Mouse (Mus musculus) kidney, embryonic 16.5 days (tissue): ENCODE measurements at regions not wholly inside any gene's neighbourhood (a gene's known extent, or its start where the extent isn't known, plus 50 kb on each side); places are given as distances from the start of the nearest gene placed in this dataset.

ENCODE experiments used
- ATAC-seq: fragments of 200-750 bp; cut with Nextera tagmentation; 2 replicates; pipeline ENCODE4 v1.8.0; 2017; ENCODE audit warnings: moderate TSS enrichment; ENCODE audit not compliant: low FRiP score, low TSS enrichment
- H3K27ac ChIP-seq: fragments of 300-500 bp; sonication (generic); 2 replicates; pipeline ENCODE4 v1.5.1; 2014; ENCODE audit warnings: low read length
- H3K27me3 ChIP-seq: fragments of 300-500 bp; sonication (generic); 2 replicates; pipeline ENCODE4 v1.6.1; 2014; ENCODE audit warnings: low read length, control low read depth, mixed read lengths; ENCODE audit not compliant: insufficient read depth
- H3K36me3 ChIP-seq: fragments of 300-500 bp; sonication (generic); 2 replicates; pipeline ENCODE4 v1.6.1; 2014; ENCODE audit warnings: low read length, control low read depth, mixed read lengths; ENCODE audit not compliant: insufficient read depth
- H3K4me1 ChIP-seq: fragments of 300-500 bp; sonication (generic); 2 replicates; pipeline ENCODE4 v1.6.1; 2014; ENCODE audit warnings: low read length, control low read depth, mixed read lengths; ENCODE audit not compliant: insufficient read depth
- H3K4me2 ChIP-seq: fragments of 300-500 bp; sonication (generic); replicated peaks from 2 replicates; pipeline ENCODE4 v1.6.1; 2014; ENCODE audit warnings: low read depth, low read length
- H3K4me3 ChIP-seq: fragments of 300-500 bp; sonication (generic); 2 replicates; pipeline ENCODE4 v1.5.1; 2014; ENCODE audit warnings: mild to moderate bottlenecking, low read length
- H3K9ac ChIP-seq: fragments of 300-500 bp; sonication (generic); replicated peaks from 2 replicates; pipeline ENCODE4 v1.6.1; 2014; ENCODE audit warnings: low read length
- H3K9me3 ChIP-seq: fragments of 300-500 bp; sonication (generic); 2 replicates; pipeline ENCODE4 v1.6.1; 2016; ENCODE audit warnings: low read length, control low read depth
- WGBS: fragments of 180-500 bp; shearing (Covaris S2); extraction: QIAGEN DNeasy Blood & Tissue Kit; methylation state at CpG from one replicate; pipeline ENCODE4 v1.1.7; 2014; 5-methylcytosine and 5-hydroxymethylcytosine counted together

DNA sequence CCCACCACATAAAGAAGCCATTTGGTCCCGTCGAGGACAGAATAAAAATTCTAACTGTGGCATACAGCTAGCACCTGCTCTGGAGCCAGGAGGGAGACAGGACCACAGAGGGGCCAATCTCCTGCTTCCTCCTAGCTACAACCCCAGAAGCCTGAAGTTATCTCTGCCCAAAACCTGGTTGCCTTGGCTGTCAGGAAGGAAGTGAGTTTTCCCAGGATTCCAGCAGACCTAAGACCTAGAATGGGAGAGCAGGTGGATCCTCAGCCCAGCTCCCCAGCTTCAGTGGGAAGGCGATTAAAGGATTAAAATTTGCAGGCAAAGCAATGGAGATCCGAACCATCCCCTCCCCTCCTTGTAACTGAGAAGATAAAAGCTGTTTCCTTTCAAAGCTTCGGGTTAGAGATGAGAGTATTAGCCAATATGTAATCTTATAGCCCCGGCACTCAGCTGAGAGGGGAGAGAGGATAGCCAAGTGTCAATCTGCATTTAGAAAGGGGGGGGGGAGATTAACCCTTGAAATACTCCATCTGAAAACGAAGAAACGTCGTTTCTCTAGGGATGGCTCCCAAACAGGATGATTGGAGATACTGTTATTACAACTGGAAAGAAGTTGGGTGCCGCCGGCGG is 386.1 kb downstream of the Setd4 start:
- H3K27me3 ChIP-seq = peaks cover 15% of the 10 kb centered on the region; the same call in 1 of the 2 replicates

DNA sequence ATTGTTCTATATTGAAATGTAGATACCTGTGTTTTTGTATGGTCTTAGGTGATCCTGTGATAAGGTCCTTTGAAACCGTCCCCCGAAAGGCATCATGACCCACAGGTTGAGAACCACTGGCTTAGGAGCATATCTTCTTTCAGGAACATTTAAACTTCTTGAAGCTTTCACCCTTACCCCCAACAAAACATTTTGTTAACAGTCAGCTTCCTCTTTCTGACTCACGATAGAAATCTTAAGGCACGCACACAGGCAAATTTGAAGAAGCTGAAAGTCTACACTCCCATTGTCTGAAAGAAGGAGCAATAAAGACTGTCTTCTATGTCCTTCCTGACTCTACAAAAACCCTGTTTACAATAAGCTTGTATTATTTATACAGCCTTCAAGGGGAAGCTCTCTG is 388.2 kb downstream of the Setd4 start:
- Histone ChIP-seq H3K4me1 (peaks cover 7% of the 10 kb centered on the region; the same call in 1 of the 2 replicates), H3K4me3 (no peak overlapping the region), H3K9ac (no peak overlapping the region), H3K27ac (no peak overlapping the region), H3K36me3 (no peaks in the 10 kb centered on the region), H3K9me3 (no peaks in the 10 kb centered on the region), H3K27me3 (peaks cover 12% of the 10 kb centered on the region; the same call in 1 of the 2 replicates), H3K4me2 (no peak overlapping the region)
- WGBS = 78% methylated on average over 4 of the region's 4 CpGs
- no peak for ATAC-seq

More for the DNA sequence above, 386.1 kb downstream of the Setd4 start:
- Histone ChIP-seq H3K9ac (no peak overlapping the region), H3K4me1 (peaks cover 7% of the 10 kb centered on the region; the same call in 1 of the 2 replicates), H3K27ac (no peak overlapping the region), H3K4me2 (no peak overlapping the region), H3K4me3 (no peak overlapping the region), H3K36me3 (no peaks in the 10 kb centered on the region), H3K9me3 (no peaks in the 10 kb centered on the region)
- 27% methylated on average over 12 of the region's 12 CpGs for WGBS
- no peak for ATAC-seq

DNA sequence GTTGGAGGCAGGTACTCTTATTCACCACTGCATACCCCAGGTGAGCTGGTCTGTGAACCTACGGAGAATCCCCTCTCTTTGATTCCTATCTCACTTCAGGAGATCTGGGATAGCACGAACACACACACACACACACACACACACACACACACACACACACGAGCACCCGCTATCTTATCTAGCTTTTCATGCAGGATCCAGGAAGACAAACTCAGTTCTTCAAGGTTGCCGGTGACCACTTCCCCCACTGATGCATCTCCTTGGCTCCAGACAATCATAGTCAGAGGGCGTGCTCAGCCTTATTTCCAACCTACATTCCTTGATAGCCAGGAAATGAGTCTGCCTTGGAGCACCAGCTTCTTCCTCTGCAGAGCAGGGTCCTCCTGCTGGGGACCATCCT is 387.7 kb upstream of the Runx1 start:
- Histone ChIP-seq H3K4me3 (no peak overlapping the region), H3K4me2 (no peak overlapping the region), H3K4me1 (peaks cover 7% of the 10 kb centered on the region; the same call in 1 of the 2 replicates), H3K9me3 (no peaks in the 10 kb centered on the region), H3K27me3 (peaks cover 12% of the 10 kb centered on the region; the same call in 1 of the 2 replicates), H3K36me3 (no peaks in the 10 kb centered on the region), H3K9ac (no peak overlapping the region), H3K27ac (no peak overlapping the region)
- ATAC-seq = no peak
- 87% methylated on average over 6 of the region's 6 CpGs for WGBS

DNA sequence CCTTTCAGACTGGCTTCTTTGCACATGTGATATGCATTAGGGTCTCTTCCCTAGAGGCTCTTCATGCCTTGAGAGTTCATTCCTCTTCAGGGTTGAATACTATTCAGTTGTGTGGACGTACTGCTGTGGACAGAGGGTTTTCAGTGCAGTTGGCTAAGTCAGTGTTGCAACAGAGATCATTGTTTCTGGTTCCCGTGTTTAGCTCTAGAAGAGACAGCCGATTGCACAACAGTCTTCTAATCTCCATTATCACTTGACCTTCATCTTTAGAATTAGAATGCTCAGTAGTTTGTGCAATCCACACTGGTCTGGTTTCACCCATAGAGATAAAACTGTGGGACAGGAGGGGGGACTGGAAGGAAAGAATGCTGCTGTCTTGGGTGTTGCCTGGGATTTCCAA is 381.7 kb upstream of the Runx1 start:
- H3K4me2 ChIP-seq = no peak overlapping the region
- no peak overlapping the region for H3K9ac ChIP-seq
- H3K36me3 ChIP-seq = no peaks in the 10 kb centered on the region
- no peak for ATAC-seq
- H3K4me1 ChIP-seq = no peaks in the 10 kb centered on the region
- H3K27me3 ChIP-seq = no peaks in the 10 kb centered on the region
- H3K27ac ChIP-seq = no peak overlapping the region
- 91% methylated on average over 3 of the region's 3 CpGs for WGBS
- no peaks in the 10 kb centered on the region for H3K9me3 ChIP-seq
- no peak overlapping the region for H3K4me3 ChIP-seq

- no peaks in the 10 kb centered on the region for H3K9me3 ChIP-seq
- H3K36me3 ChIP-seq = no peaks in the 10 kb centered on the region
- H3K4me1 ChIP-seq = no peaks in the 10 kb centered on the region
- WGBS = 90% methylated on average over 5 of the region's 5 CpGs
- no peak overlapping the region for H3K4me2 ChIP-seq
- ATAC-seq = no peak
- no peak overlapping the region for H3K4me3 ChIP-seq
- H3K27me3 ChIP-seq = no peaks in the 10 kb centered on the region
- H3K27ac ChIP-seq = no peak overlapping the region
- no peak overlapping the region for H3K9ac ChIP-seq
Measured at GRCm38 (mm10) chr16:93207217-93207616, 381.3 kb upstream of the Runx1 start.

GRCm38 (mm10) chr16:93206325-93206724 is 380.4 kb upstream of the Runx1 start:
- Histone ChIP-seq H3K4me2 (no peak overlapping the region), H3K27me3 (no peaks in the 10 kb centered on the region), H3K36me3 (no peaks in the 10 kb centered on the region), H3K27ac (no peak overlapping the region), H3K9ac (no peak overlapping the region), H3K4me3 (no peak overlapping the region), H3K4me1 (no peaks in the 10 kb centered on the region), H3K9me3 (no peaks in the 10 kb centered on the region)
- 79% methylated on average over 4 of the region's 4 CpGs for WGBS
- no peak for ATAC-seq

DNA sequence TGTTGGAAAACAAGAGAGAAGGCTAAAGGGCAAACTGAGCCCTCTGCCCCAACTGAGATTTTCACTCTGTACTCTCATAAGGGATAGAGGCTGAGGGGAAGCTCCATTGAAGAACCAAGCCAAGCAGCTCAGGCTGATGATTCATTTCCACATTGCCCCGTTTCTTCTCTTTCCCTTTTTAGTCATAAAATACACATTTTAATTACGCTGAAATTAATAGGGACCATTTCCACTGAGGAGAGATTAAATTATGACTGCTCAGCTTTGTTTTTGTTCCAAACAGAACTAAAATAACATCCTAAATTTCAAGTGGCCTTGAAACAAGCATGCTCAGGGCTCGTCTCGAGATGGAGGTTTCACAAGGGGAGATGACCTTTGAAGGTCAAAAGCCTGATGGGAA is 378.7 kb upstream of the Runx1 start:
- Histone ChIP-seq H3K27me3 (0 out of 2 replicates have a peak, but pooled peaks cover 2% of the 10 kb centered on the region), H3K36me3 (no peaks in the 10 kb centered on the region), H3K9me3 (no peaks in the 10 kb centered on the region), H3K27ac (no peak overlapping the region), H3K4me3 (no peak overlapping the region), H3K4me1 (no peaks in the 10 kb centered on the region), H3K4me2 (no peak overlapping the region), H3K9ac (no peak overlapping the region)
- ATAC-seq = no peak
- WGBS = 32% methylated on average over 4 of the region's 4 CpGs

DNA sequence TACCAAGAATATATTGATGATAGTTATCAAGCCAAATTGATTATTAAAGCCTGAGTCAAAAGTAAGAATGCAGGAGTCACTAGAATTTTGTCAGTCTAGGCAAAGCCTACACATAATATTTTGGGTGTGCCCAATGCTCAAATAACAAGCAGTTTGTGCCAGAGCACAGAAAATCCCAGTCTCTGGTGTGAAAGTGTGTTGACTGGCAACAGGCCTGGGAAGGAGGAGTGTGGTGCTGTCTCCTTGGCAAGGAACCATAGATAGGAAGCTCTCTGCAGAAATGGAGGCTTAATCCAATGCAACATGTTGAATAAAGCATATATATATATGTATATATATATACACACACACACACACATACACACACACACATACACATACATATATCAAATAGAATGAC is 376.6 kb upstream of the Runx1 start:
- no peaks in the 10 kb centered on the region for H3K36me3 ChIP-seq
- no peak overlapping the region for H3K4me2 ChIP-seq
- H3K4me1 ChIP-seq = no peaks in the 10 kb centered on the region
- H3K9me3 ChIP-seq = no peaks in the 10 kb centered on the region
- no peak overlapping the region for H3K4me3 ChIP-seq
- no peak overlapping the region for H3K27ac ChIP-seq
- no peak for ATAC-seq
- 0 out of 2 replicates have a peak, but pooled peaks cover 2% of the 10 kb centered on the region for H3K27me3 ChIP-seq
- no peak overlapping the region for H3K9ac ChIP-seq

GRCm38 (mm10) chr16:93197300-93197699 is 371.4 kb upstream of the Runx1 start:
- Histone ChIP-seq H3K9ac (no peak overlapping the region), H3K9me3 (no peaks in the 10 kb centered on the region), H3K4me2 (no peak overlapping the region), H3K4me1 (no peaks in the 10 kb centered on the region), H3K27ac (no peak overlapping the region), H3K36me3 (no peaks in the 10 kb centered on the region), H3K4me3 (no peak overlapping the region), H3K27me3 (0 out of 2 replicates have a peak, but pooled peaks cover 2% of the 10 kb centered on the region)
- no peak for ATAC-seq
- WGBS = 78% methylated on average over 8 of the region's 8 CpGs

DNA sequence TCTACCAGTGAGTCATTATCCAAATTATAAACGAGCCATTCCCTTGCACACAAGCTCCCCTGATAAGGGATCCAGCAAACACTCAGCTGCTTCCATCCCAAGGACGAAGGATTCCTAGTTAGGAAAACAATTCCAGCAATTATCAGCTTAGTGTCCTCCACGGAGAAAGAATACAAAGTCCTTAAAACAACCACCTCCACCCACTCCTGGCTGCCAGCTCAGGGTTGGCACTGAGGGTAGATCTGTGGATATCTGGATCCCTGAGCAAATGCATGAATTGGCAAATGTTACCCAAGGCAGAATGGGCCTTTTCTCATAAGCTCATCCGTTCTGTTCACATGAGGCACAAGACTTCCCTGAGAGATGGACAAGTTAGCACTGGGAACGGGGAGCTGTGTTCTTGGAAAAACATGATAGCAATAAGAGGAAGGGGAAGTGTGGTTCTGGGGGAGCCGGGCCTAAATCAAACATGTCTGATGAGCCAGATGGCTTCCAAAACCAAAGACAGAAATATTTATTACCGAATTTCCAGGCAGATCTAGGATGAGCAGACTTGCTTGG is 368.1 kb upstream of the Runx1 start:
- Histone ChIP-seq H3K4me3 (no peak overlapping the region), H3K36me3 (no peaks in the 10 kb centered on the region), H3K27ac (no peak overlapping the region), H3K4me1 (no peaks in the 10 kb centered on the region), H3K9me3 (no peaks in the 10 kb centered on the region), H3K27me3 (no peaks in the 10 kb centered on the region), H3K9ac (no peak overlapping the region), H3K4me2 (no peak overlapping the region)
- 68% methylated on average over 7 of the region's 7 CpGs for WGBS
- no peak for ATAC-seq
